Mouse (Mus musculus): Measurements from ENCODE around the gene Ing1. TPM values are rescaled to one million over a fixed set of nuclear protein-coding genes. Genes with fewer than 3 reads are reported as not detected.

Ing1 gene
- 40.9 and 42.5 TPM in 2 replicates for polyA plus RNA-seq (2015; fragmentation: Nextera tagmentation; extraction: Ambion mirVana)

DNA sequence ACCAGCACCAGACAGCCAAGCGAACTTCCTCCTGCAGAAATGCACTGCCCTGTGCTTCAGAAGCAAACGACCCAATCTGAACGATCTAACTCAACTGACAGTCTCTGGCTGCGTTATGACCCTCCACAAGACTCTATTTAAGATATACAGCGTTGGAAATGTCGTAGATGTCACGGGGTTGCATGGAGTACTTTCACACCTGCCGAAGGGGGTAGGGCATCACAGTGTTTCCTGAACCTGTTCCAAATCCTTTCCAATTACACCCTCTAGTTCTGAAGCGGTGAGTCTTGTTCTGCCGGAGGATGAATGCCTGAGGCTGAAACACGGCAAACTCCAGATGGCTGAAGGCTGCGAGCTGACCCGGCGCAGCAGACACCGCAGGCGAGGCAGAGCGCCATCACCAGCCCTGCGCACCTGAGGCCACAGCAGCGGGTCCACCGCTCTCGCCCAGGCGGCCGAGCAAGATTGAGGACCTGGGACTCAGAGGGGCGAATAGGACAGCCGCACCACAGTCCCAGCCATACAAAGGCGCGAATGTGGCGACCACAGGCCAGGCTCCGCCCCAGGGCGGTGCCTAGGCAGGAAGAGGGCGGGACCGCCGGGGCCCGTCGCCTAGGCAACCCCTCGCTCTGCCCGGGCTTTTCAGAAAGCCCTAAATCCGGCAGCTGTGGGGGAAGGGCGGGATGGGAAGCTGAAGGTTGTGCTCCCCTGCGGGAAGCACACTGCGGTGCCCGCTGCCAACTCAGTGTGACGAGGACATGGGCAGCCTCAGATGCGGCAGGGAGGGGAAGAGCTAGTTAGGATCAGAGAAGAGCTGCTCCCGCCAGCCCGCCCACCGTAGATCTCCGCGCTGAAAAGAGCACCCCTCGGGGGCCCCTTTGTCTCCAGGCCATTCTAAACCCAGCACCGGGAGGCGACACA is at the start of gene Ing1:
Ing1 (plus strand) TSS at position 773 of the 921 bp plus-strand sequence.
- peaks cover 4% of the 10 kb centered on the region; the same call in 1 of the 2 replicates for H3K4me1 ChIP-seq (ENCODE audit: insufficient read depth, low read depth, low read length)
- no peaks in the 10 kb centered on the region for H3K9me3 ChIP-seq (ENCODE audit: low read length)
- ATAC-seq (peak; percentile 62), DNase-seq (ENCODE audit: low spot score) (peak; percentile 96)
- TF ChIP-seq CTCF (IDR thresholded peaks at IDR 0.05) (no peak; the same call in 1 of the 2 replicates), EP300 (IDR thresholded peaks at IDR 0.05) (peak; percentile 2; the same call in 1 of the 2 replicates)
- H3K27ac ChIP-seq (ENCODE audit: low read length): peak within 1 kb of the TSS; percentile 98
- H3K27me3 ChIP-seq (replicated peaks; ENCODE audit: insufficient read depth, low read length): no peaks in the 10 kb centered on the region
- H3K36me3 ChIP-seq (ENCODE audit: insufficient read depth, low read length): no peaks in the 10 kb centered on the region
- peak within 1 kb of the TSS; percentile 72 for H3K9ac ChIP-seq (replicated peaks; ENCODE audit: low read depth)
- under 1% methylated on average over 50 of the region's 52 CpGs for WGBS
- H3K4me2 ChIP-seq (replicated peaks; ENCODE audit: low read depth, low read length): peak within 1 kb of the TSS; percentile 83
- peak within 1 kb of the TSS; percentile 86 for H3K4me3 ChIP-seq (ENCODE audit: low read depth, low read length)

DNA sequence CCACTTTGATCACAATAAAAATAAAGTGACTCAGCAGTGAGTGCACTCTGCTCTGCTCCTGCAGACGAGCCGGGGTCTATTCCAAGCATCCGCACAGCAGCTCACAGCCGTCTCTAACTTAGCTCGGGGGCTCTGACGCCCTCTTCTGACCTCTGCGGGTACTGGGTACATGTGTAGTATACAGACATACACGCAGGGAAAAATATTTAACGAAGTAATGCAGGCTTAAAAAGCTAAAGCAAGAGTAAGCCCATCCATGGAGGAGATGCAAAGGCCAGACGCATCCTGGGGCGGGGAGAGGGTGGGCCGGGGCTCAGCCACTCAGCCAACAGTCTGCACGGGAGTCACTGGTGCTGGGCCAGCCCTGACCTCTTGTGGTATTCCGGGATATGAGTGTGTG is 49.3 kb upstream of the Ing1 start:
- no peak for ATAC-seq
- WGBS: 79% methylated on average over 14 of the region's 14 CpGs
- H3K36me3 ChIP-seq (ENCODE audit: insufficient read depth, low read length): peaks cover 35% of the 10 kb centered on the region

DNA sequence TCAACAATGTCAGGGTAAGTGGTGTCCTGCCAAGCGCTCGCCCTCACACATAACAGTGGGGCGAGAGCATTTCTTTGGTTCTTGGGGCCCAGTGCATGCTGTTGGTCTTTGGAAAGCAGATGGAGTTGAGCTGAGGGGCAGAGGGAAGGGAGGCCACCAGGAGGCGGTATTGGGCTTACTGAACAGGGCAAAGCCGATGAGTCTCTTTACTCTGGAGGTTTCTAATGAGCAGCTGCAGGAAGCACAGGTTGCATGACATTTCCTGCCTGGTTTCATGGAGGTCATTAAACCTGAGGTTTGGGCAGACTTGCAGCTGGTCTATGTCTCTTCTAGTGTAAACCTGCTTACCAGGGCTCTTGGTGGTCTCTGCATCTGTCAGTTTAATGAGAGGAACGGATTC is 48.6 kb upstream of the Ing1 start:
- peak; percentile 69 for ATAC-seq

More for the DNA sequence above, 49.3 kb upstream of the Ing1 start:
- Histone ChIP-seq H3K4me3 (ENCODE audit: low read depth, low read length) (no peak overlapping the region), H3K4me2 (replicated peaks; ENCODE audit: low read depth, low read length) (no peak overlapping the region), H3K27me3 (replicated peaks; ENCODE audit: insufficient read depth, low read length) (no peaks in the 10 kb centered on the region), H3K27ac (ENCODE audit: low read length) (no peak overlapping the region), H3K4me1 (ENCODE audit: insufficient read depth, low read depth, low read length) (no peaks in the 10 kb centered on the region), H3K9me3 (ENCODE audit: low read length) (no peaks in the 10 kb centered on the region), H3K9ac (replicated peaks; ENCODE audit: low read depth) (no peak overlapping the region)
- 0 out of 2 replicates have a peak, but pooled peaks have one; percentile 8 for TF ChIP-seq CTCF (IDR thresholded peaks at IDR 0.05)
- TF ChIP-seq EP300 (IDR thresholded peaks at IDR 0.05): no peak
- no peak for DNase-seq (ENCODE audit: low spot score)

DNA sequence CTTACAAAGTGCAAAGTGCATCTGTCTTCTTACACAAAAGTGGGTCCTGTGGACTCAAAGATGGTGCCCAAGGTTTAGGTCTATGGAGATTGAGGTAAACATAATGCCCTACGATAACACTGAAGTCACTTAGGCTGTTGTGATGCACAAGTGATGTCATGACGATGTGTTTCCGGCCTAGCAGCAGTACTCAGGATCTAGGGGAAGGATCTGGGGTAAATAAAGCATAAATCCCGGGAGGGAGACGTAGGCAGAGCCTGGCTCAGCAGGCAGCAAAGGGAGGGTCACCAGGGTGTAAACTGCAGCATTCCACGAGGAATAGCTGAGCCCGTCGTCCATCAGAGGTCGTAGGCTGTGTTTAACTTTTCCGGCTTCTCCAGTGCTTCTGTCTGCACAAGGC is 46.5 kb upstream of the Ing1 start:
- DNase-seq (ENCODE audit: low spot score): no peak
- Histone ChIP-seq H3K27me3 (replicated peaks; ENCODE audit: insufficient read depth, low read length) (no peaks in the 10 kb centered on the region), H3K36me3 (ENCODE audit: insufficient read depth, low read length) (peaks cover 56% of the 10 kb centered on the region), H3K9me3 (ENCODE audit: low read length) (no peaks in the 10 kb centered on the region), H3K4me2 (replicated peaks; ENCODE audit: low read depth, low read length) (no peak overlapping the region), H3K4me3 (ENCODE audit: low read depth, low read length) (no peak overlapping the region), H3K4me1 (ENCODE audit: insufficient read depth, low read depth, low read length) (no peaks in the 10 kb centered on the region), H3K27ac (ENCODE audit: low read length) (no peak overlapping the region), H3K9ac (replicated peaks; ENCODE audit: low read depth) (no peak overlapping the region)
- 74% methylated on average over 10 of the region's 10 CpGs for WGBS
- TF ChIP-seq CTCF (IDR thresholded peaks at IDR 0.05) (no peak), EP300 (IDR thresholded peaks at IDR 0.05) (no peak)
- no peak for ATAC-seq

More for the DNA sequence above, 48.6 kb upstream of the Ing1 start:
- no peak overlapping the region for H3K9ac ChIP-seq (replicated peaks; ENCODE audit: low read depth)
- H3K27me3 ChIP-seq (replicated peaks; ENCODE audit: insufficient read depth, low read length): no peaks in the 10 kb centered on the region
- peaks cover 42% of the 10 kb centered on the region for H3K36me3 ChIP-seq (ENCODE audit: insufficient read depth, low read length)
- TF ChIP-seq EP300 (IDR thresholded peaks at IDR 0.05) (no peak), CTCF (IDR thresholded peaks at IDR 0.05) (peak; percentile 81)
- no peaks in the 10 kb centered on the region for H3K4me1 ChIP-seq (ENCODE audit: insufficient read depth, low read depth, low read length)
- no peak overlapping the region for H3K4me2 ChIP-seq (replicated peaks; ENCODE audit: low read depth, low read length)
- no peak overlapping the region for H3K4me3 ChIP-seq (ENCODE audit: low read depth, low read length)
- H3K9me3 ChIP-seq (ENCODE audit: low read length): no peaks in the 10 kb centered on the region
- no peak overlapping the region for H3K27ac ChIP-seq (ENCODE audit: low read length)
- peak; percentile 67 for DNase-seq (ENCODE audit: low spot score)
- 68% methylated on average over 6 of the region's 6 CpGs for WGBS

DNA sequence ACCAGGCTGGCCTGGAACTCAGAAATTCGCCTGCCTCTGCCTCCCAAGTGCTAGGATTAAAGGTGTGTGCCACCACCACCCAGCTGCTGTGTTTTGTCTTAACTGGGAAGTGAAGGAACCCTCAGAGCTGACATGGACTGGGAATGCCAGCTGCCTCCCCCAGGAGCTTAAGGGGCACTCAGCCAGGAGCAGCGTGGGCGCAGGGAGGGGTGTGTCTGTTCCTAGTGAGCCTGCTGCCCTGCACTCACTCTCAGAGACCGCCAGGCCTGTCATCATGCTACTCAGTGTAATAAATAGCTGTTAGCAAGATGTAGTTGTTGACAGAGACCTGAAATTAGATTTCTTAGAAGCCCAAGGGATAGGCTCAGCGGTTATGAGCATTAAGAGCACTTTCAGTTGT is 44.4 kb upstream of the Ing1 start:
- Histone ChIP-seq H3K9me3 (ENCODE audit: low read length) (no peaks in the 10 kb centered on the region), H3K36me3 (ENCODE audit: insufficient read depth, low read length) (peaks cover 46% of the 10 kb centered on the region), H3K4me2 (replicated peaks; ENCODE audit: low read depth, low read length) (no peak overlapping the region), H3K4me3 (ENCODE audit: low read depth, low read length) (no peak overlapping the region), H3K27ac (ENCODE audit: low read length) (no peak overlapping the region), H3K4me1 (ENCODE audit: insufficient read depth, low read depth, low read length) (no peaks in the 10 kb centered on the region), H3K9ac (replicated peaks; ENCODE audit: low read depth) (no peak overlapping the region), H3K27me3 (replicated peaks; ENCODE audit: insufficient read depth, low read length) (no peaks in the 10 kb centered on the region)
- no peak for TF ChIP-seq CTCF (IDR thresholded peaks at IDR 0.05)
- no peak for TF ChIP-seq EP300 (IDR thresholded peaks at IDR 0.05)
- no peak for DNase-seq (ENCODE audit: low spot score)
- no peak for ATAC-seq
- WGBS: 85% methylated on average over 5 of the region's 5 CpGs

DNA sequence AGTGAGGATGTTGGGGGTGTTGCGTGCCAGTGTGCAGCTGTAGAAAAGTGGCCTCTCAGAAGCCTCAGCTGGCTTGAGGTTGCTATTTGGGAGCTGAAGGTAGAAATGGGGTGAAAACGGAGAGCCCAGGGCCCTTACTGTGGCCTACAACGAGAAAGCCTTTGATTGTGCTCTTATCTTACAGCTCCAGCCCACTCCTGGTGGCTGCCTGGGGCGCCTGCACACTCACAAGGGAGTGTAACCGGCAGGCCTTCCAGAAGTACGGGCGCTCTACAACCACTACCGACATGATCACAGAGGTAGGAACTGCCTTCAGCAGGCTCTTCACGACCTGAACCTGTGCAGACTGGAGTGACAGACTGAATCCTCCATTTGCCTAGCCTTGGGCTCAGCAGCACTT is 42.7 kb upstream of the Ing1 start:
- ATAC-seq: no peak
- no peak for TF ChIP-seq CTCF (IDR thresholded peaks at IDR 0.05)
- no peak for TF ChIP-seq EP300 (IDR thresholded peaks at IDR 0.05)
- no peaks in the 10 kb centered on the region for H3K27me3 ChIP-seq (replicated peaks; ENCODE audit: insufficient read depth, low read length)

More for the DNA sequence above, 42.7 kb upstream of the Ing1 start:
- no peak overlapping the region for H3K4me3 ChIP-seq (ENCODE audit: low read depth, low read length)
- no peaks in the 10 kb centered on the region for H3K4me1 ChIP-seq (ENCODE audit: insufficient read depth, low read depth, low read length)
- H3K9me3 ChIP-seq (ENCODE audit: low read length): no peaks in the 10 kb centered on the region
- H3K27ac ChIP-seq (ENCODE audit: low read length): no peak overlapping the region
- peaks cover 46% of the 10 kb centered on the region for H3K36me3 ChIP-seq (ENCODE audit: insufficient read depth, low read length)
- no peak overlapping the region for H3K9ac ChIP-seq (replicated peaks; ENCODE audit: low read depth)
- 86% methylated on average over 9 of the region's 9 CpGs for WGBS
- H3K4me2 ChIP-seq (replicated peaks; ENCODE audit: low read depth, low read length): no peak overlapping the region
- no peak for DNase-seq (ENCODE audit: low spot score)

Measured in lung, postnatal 0 days (tissue).